Mouse (Mus musculus) bone marrow, adult 2 months (tissue): Measurements from ENCODE around the gene Bcl2l15. TPM values are rescaled to one million over a fixed set of nuclear protein-coding genes. Genes with fewer than 3 reads are reported as not detected.

Experiments used
- H3K27ac ChIP-seq: fragments of 200-500 bp; 2 replicates; pipeline ENCODE4 v1.5.1; 2012; ENCODE audit warnings: low read depth, mild to moderate bottlenecking, control low read depth, inconsistent platforms, low read length; ENCODE audit not compliant: control insufficient read depth, poor library complexity, insufficient read depth
- H3K4me1 ChIP-seq: fragments of 200-500 bp; 2 replicates; pipeline ENCODE4 v1.6.1; 2011; ENCODE audit warnings: low read length; ENCODE audit not compliant: control insufficient read depth, insufficient read depth
- H3K4me3 ChIP-seq: fragments of 200-500 bp; replicated peaks from 2 replicates; pipeline ENCODE3; 2011; ENCODE audit warnings: mild to moderate bottlenecking, low read depth, low read length, control low read depth; ENCODE audit not compliant: control insufficient read depth
- CTCF ChIP-seq: fragments of 200-500 bp; IDR thresholded peaks from 2 replicates; pipeline ENCODE4 v1.5.1; 2011; ENCODE audit warnings: low read length, control low read depth; ENCODE audit not compliant: control insufficient read depth, insufficient read depth
- POLR2A ChIP-seq: fragments of 200-500 bp; IDR thresholded peaks from 2 replicates; pipeline ENCODE4 v1.6.1; 2011; ENCODE audit warnings: low read depth, mild to moderate bottlenecking, control low read depth, low read length, borderline replicate concordance; ENCODE audit not compliant: control insufficient read depth
- WGBS: fragments of 180-500 bp; shearing (Covaris S2); methylation state at CpG from one replicate; pipeline ENCODE4 v1.1.7; 2018; 5-methylcytosine and 5-hydroxymethylcytosine counted together
- polyA plus RNA-seq: library from polyadenylated mRNA; stranded (reverse); fragments of >200 nt; gene quantifications from 2 replicates; pipeline ENCODE4 v1.2.4, GENCODE M21; 2011; ENCODE audit warnings: low replicate concordance; ENCODE audit not compliant: missing spikeins, insufficient read depth, insufficient read length

Gene Bcl2l15
- polyA plus RNA-seq, 1 experiment = 11.2 TPM

- no peak overlapping the region for H3K4me3 ChIP-seq
- TF ChIP-seq CTCF (no peak), POLR2A (no peak)
- peaks cover 5% of the 10 kb centered on the region for H3K4me1 ChIP-seq
- no peak overlapping the region for H3K27ac ChIP-seq
- WGBS = 12% methylated on average over 3 of the region's 3 CpGs
These were observed 40.3 kb downstream of the Bcl2l15 start for GRCm38 (mm10) chr3:103872663-103873098.

- TF ChIP-seq CTCF (no peak), POLR2A (no peak)
- 39% methylated on average over 7 of the region's 7 CpGs for WGBS
- peaks cover 5% of the 10 kb centered on the region for H3K4me1 ChIP-seq
- no peak overlapping the region; the same call in 1 of the 2 replicates for H3K27ac ChIP-seq
- no peak overlapping the region for H3K4me3 ChIP-seq
These were observed 41.9 kb downstream of the Bcl2l15 start for GRCm38 (mm10) chr3:103874329-103874728.

GRCm38 (mm10) chr3:103885946-103886345 lies 53.5 kb downstream of the Bcl2l15 start:
- no peak for TF ChIP-seq POLR2A
- TF ChIP-seq CTCF = no peak
- no peaks in the 10 kb centered on the region for H3K4me1 ChIP-seq
- H3K4me3 ChIP-seq = no peak overlapping the region
- H3K27ac ChIP-seq = no peak overlapping the region
- 75% methylated on average over 11 of the region's 11 CpGs for WGBS

- no peaks in the 10 kb centered on the region for H3K4me1 ChIP-seq
- no peak overlapping the region for H3K4me3 ChIP-seq
- TF ChIP-seq POLR2A = no peak
- TF ChIP-seq CTCF = no peak
- 22% methylated on average over 3 of the region's 3 CpGs for WGBS
- no peak overlapping the region for H3K27ac ChIP-seq
These were observed 55.2 kb downstream of the Bcl2l15 start for GRCm38 (mm10) chr3:103887581-103887980.

DNA sequence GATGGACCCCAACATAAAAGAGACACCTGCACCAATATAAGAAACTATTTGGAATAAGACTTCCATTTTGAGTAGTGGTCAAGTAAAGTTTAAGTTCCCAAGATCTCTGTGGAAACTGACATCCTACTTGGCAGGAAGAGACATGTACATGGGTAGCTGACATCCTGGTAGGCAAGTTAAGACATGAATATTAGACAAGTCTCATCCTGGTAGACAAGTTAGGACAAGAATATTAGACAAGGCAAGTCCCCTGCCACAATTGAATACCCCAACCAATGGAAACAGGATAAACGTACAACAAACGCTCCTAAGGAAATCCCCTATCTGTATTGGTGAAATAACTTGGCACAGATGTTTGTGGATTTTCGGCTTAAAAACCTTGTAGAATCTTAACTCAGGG lies 61.0 kb downstream of the Bcl2l15 start:
- TF ChIP-seq POLR2A (no peak), CTCF (no peak)
- Histone ChIP-seq H3K27ac (no peak overlapping the region), H3K4me1 (no peaks in the 10 kb centered on the region), H3K4me3 (no peak overlapping the region)
- WGBS = 90% methylated on average over 3 of the region's 3 CpGs

Other genes with a start within 250 kb of the Bcl2l15 start
- 1.4 and 2.0 TPM in 2 replicates for gene Atg4a-ps, start 186.5 kb upstream of the Bcl2l15 start, polyA plus RNA-seq
- 2.3 and 5.1 TPM in 2 replicates for gene Olfml3, start 94.6 kb upstream of the Bcl2l15 start, polyA plus RNA-seq
- not detected in 2 replicates for gene Gm10964, start 93.2 kb upstream of the Bcl2l15 start, polyA plus RNA-seq
- 50.9 and 80.9 TPM in 2 replicates for gene Hipk1, start 41.0 kb upstream of the Bcl2l15 start, polyA plus RNA-seq
- 9.1 and 17.6 TPM in 2 replicates for gene Dclre1b, start 23.2 kb upstream of the Bcl2l15 start, polyA plus RNA-seq
- 27.7 and 34.2 TPM in 2 replicates for gene Ap4b1, start 23.1 kb upstream of the Bcl2l15 start, polyA plus RNA-seq
- gene Gm43064, start 23.0 kb upstream of the Bcl2l15 start, polyA plus RNA-seq = not detected in 2 replicates
- gene Ptpn22, start 27.2 kb downstream of the Bcl2l15 start, polyA plus RNA-seq = 32.7 and 44.2 TPM in 2 replicates
- 5.2 and 9.3 TPM in 2 replicates for gene Rsbn1, start 81.5 kb downstream of the Bcl2l15 start, polyA plus RNA-seq
- 15.1 and 23.1 TPM in 2 replicates for gene Phtf1, start 135.5 kb downstream of the Bcl2l15 start, polyA plus RNA-seq